Mouse (Mus musculus) forebrain, embryonic 14.5 days (tissue): ENCODE results near the gene Asphd2. TPM values are rescaled to one million over a fixed set of nuclear protein-coding genes. Genes with fewer than 3 reads are reported as not detected.

Source experiments
- ATAC-seq: fragments of 200-750 bp; cut with Nextera tagmentation; 2 replicates; pipeline ENCODE4 v1.8.0; 2017; ENCODE audit warnings: mild to moderate bottlenecking, moderate library complexity
- DNase-seq: peaks from one replicate; pipeline ENCODE4 v3.0.0-alpha.2; 2015; ENCODE audit warnings: low spot score
- H3K27ac ChIP-seq: fragments of 300-500 bp; sonication (generic); 2 replicates; pipeline ENCODE4 v1.5.1; 2014; ENCODE audit warnings: low read depth, mild to moderate bottlenecking, control low read depth, low read length, moderate library complexity
- H3K27me3 ChIP-seq: fragments of 300-500 bp; sonication (generic); replicated peaks from 2 replicates; pipeline ENCODE4 v1.6.1; 2014; ENCODE audit warnings: low read length, control low read depth, mixed read lengths; ENCODE audit not compliant: control insufficient read depth, insufficient read depth
- H3K36me3 ChIP-seq: fragments of 300-500 bp; sonication (generic); 2 replicates; pipeline ENCODE4 v1.6.1; 2014; ENCODE audit warnings: low read length, control low read depth; ENCODE audit not compliant: control insufficient read depth, insufficient read depth
- H3K4me1 ChIP-seq: fragments of 300-500 bp; sonication (generic); 2 replicates; pipeline ENCODE4 v1.6.1; 2014; ENCODE audit warnings: antibody characterized with exemption, low read length, control low read depth; ENCODE audit not compliant: control insufficient read depth, insufficient read depth
- H3K4me2 ChIP-seq: fragments of 300-500 bp; sonication (generic); 2 replicates; pipeline ENCODE4 v1.6.1; 2014; ENCODE audit warnings: mild to moderate bottlenecking, control low read depth, low read length
- H3K4me3 ChIP-seq: fragments of 300-500 bp; sonication (generic); 2 replicates; pipeline ENCODE4 v1.5.1; 2014; ENCODE audit warnings: low read depth, low read length, control low read depth
- H3K9ac ChIP-seq: fragments of 300-500 bp; sonication (generic); 2 replicates; pipeline ENCODE4 v1.6.1; 2014; ENCODE audit warnings: mild to moderate bottlenecking, low read length, control low read depth, moderate library complexity
- H3K9me3 ChIP-seq: fragments of 300-500 bp; sonication (generic); replicated peaks from 2 replicates; pipeline ENCODE4 v1.6.1; 2016; ENCODE audit warnings: low read length, control low read depth, mixed read lengths; ENCODE audit not compliant: control insufficient read depth
- WGBS: fragments of 180-500 bp; shearing (Covaris S2); extraction: QIAGEN DNeasy Blood & Tissue Kit; methylation state at CpG from one replicate; pipeline ENCODE4 v1.1.7; 2014; 5-methylcytosine and 5-hydroxymethylcytosine counted together
- polyA plus RNA-seq: library from polyadenylated mRNA; unstranded; fragments of >200 nt; fragmentation: Nextera tagmentation; extraction: Ambion mirVana; gene quantifications from 2 replicates; pipeline ENCODE4 v1.2.1, GENCODE M21; 2014

Asphd2 gene
- polyA plus RNA-seq, 1 experiment from 2014 or later, result 31.6 TPM

DNA sequence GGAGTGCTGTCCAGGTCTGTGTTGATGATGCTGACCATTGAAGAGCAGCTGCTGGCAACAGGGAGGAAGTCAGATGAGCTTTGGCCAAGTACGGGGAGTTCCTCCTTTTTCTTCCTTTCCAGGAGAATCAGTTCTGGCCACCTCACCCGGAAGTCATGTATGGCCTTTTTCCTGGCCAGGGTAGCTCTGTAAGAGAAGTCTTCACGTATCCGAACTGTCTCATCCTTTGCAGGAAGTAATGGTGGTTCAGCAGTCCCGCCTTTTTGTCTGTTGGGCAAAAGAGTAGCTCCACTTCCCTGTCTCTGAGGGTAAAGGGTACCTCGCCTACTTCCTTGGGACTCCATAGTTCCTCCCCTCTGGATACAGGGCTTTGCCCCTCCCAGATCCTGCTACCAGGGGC is 39.2 kb downstream of the Asphd2 start:
- WGBS, result 92% methylated on average over 6 of the region's 6 CpGs
- DNase-seq, result no peak
- Histone ChIP-seq H3K4me3 (no peak overlapping the region), H3K27me3 (no peaks in the 10 kb centered on the region), H3K9me3 (no peaks in the 10 kb centered on the region), H3K36me3 (peaks cover 63% of the 10 kb centered on the region), H3K9ac (no peak overlapping the region), H3K4me2 (no peak overlapping the region), H3K4me1 (no peaks in the 10 kb centered on the region), H3K27ac (no peak overlapping the region)
- ATAC-seq, result no peak

DNA sequence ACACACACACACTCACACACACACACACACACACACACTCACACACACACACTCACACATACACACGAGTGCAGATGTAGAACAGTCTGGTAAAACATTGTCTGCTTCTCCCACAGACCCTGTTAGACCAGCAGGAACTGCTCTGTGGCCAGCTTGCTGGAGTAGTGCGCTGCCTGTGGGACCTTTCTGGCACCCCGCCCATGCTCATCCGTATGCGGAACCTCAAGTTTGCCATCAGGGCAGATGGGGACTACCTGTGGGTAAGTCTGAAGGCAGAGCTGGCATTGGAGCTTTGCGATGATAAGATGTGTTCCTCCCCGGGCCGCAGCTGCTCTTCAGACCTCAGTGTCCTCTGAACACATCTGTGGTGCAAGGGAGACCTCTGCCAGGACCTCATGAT is 45.5 kb downstream of the Asphd2 start:
- H3K36me3 ChIP-seq, result peaks cover 61% of the 10 kb centered on the region
- WGBS, result 92% methylated on average over 8 of the region's 8 CpGs

DNA sequence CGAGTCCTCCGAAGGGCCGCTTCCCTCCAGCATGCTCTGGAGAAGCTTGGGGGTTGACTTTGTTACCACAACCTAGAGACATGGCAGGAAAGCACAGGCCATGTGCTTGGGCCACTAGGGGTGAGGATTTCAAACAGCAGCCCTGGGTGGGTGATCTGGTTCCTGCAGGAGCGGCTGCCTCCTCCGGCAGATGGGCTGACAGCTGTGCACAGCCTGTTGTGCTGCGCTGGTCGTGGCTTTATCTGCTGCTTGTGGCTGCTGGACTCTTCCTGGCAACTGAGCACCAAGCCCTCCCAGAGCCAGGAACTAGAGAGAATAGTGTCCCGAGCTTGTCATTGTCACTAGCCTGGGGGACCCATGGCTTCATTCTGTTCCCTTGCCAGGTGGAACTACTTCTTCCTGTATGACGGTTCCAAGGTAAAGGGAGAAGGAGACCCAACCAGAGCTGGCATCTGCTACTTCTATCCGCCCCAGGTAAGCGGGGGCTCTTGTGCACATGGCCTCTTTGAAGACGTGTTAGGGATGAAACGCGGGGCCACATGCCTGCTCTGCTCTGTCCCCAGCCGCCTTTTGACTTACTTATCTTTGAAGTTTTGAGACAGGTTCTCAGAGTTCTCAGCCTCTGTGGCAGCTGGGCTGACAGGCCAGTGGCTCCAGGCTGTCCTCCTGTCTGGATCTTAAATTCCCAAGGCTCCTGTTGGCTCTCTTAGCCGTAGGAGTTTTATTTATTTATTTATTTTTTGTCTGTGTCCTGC is 48.3 kb downstream of the Asphd2 start:
- ATAC-seq (no peak), DNase-seq (no peak)
- Histone ChIP-seq H3K27me3 (no peaks in the 10 kb centered on the region), H3K9ac (0 out of 2 replicates have a peak overlapping the region, but pooled peaks have one; percentile 17), H3K4me2 (no peak overlapping the region), H3K4me1 (peaks cover 10% of the 10 kb centered on the region), H3K4me3 (no peak overlapping the region), H3K9me3 (no peaks in the 10 kb centered on the region), H3K27ac (no peak overlapping the region), H3K36me3 (peaks cover 37% of the 10 kb centered on the region)
- 91% methylated on average over 16 of the region's 16 CpGs for WGBS

More for the DNA sequence above, 45.5 kb downstream of the Asphd2 start:
- H3K27ac ChIP-seq, result no peak overlapping the region
- no peaks in the 10 kb centered on the region for H3K9me3 ChIP-seq
- H3K4me1 ChIP-seq, result peaks cover 3% of the 10 kb centered on the region; the same call in 1 of the 2 replicates
- no peak overlapping the region for H3K4me2 ChIP-seq
- H3K9ac ChIP-seq, result no peak overlapping the region
- no peaks in the 10 kb centered on the region for H3K27me3 ChIP-seq
- ATAC-seq (no peak), DNase-seq (no peak)
- no peak overlapping the region for H3K4me3 ChIP-seq

- WGBS, result 76% methylated on average over 6 of the region's 6 CpGs
- Histone ChIP-seq H3K4me1 (peaks cover 10% of the 10 kb centered on the region), H3K9ac (no peak overlapping the region), H3K4me2 (peak overlapping the region; percentile 75; the same call in 1 of the 2 replicates), H3K9me3 (no peaks in the 10 kb centered on the region), H3K36me3 (peaks cover 28% of the 10 kb centered on the region), H3K4me3 (no peak overlapping the region), H3K27me3 (no peaks in the 10 kb centered on the region), H3K27ac (no peak overlapping the region)
- ATAC-seq (no peak), DNase-seq (no peak)
These were observed 50.3 kb downstream of the Asphd2 start for GRCm38 (mm10) chr5:112344092-112344960.

- ATAC-seq (peak; percentile 75), DNase-seq (no peak)
- Histone ChIP-seq H3K4me1 (peaks cover 10% of the 10 kb centered on the region), H3K36me3 (peaks cover 27% of the 10 kb centered on the region), H3K4me2 (peak overlapping the region; percentile 75), H3K27me3 (no peaks in the 10 kb centered on the region), H3K27ac (no peak overlapping the region), H3K9me3 (no peaks in the 10 kb centered on the region), H3K9ac (peak overlapping the region; percentile 84), H3K4me3 (peak overlapping the region; percentile 86)
- 0% methylated on average over 24 of the region's 24 CpGs for WGBS
These were observed 51.5 kb downstream of the Asphd2 start for GRCm38 (mm10) chr5:112343205-112343595.

DNA sequence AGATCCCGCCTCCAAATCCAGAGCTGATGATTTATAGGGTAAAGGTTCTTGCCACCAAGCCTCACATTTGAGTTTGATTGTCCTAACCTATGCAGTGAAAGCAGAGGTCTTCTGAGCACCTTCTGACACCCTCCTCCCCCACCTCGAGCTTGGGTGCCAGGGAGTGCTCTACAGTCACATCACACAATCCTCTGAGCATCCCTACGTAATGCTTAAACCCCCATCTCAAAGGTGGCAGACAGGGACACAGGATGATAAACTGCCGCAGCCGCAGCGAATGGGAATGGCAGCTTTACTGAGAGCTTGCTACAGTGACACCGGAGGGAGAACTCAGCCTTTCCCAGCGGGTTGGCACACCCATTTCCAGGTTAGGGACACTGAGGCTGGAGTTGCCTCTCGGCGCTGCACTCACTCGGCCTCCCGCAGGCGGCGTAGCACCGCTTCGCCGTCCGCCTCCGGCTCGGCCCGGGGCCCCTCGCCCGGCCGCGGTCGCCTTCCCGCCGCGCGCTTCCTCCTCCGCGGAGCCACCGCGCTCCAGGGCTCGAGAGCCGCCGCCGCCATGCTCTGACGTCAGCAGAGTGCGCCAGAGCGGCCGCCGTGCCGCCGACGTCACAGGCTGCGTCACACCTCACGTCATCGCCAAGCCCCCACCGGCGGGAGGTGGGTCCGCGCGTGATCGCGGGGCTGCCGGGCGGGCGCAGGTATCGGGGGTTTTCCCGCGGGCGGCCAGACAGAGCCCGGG is 52.0 kb downstream of the Asphd2 start, which contains the start of the genes Srrd and Hps4:
Gene Srrd, minus strand, starts transcription at position 578 of the 742 bp plus-strand sequence.
Gene Hps4, plus strand, starts transcription at position 621 of the 742 bp plus-strand sequence.
- DNase-seq (peak; percentile 85), ATAC-seq (peak; percentile 88)
- Histone ChIP-seq H3K4me3 (peak within 1 kb of the TSS; percentile 86), H3K4me1 (peaks cover 10% of the 10 kb centered on the region), H3K27me3 (no peaks in the 10 kb centered on the region), H3K4me2 (peak within 1 kb of the TSS; percentile 75), H3K9ac (peak within 1 kb of the TSS; percentile 84), H3K27ac (no peak within 1 kb of the TSS), H3K36me3 (peaks cover 28% of the 10 kb centered on the region), H3K9me3 (no peaks in the 10 kb centered on the region)
- WGBS, result 3% methylated on average over 37 of the region's 64 CpGs

DNA sequence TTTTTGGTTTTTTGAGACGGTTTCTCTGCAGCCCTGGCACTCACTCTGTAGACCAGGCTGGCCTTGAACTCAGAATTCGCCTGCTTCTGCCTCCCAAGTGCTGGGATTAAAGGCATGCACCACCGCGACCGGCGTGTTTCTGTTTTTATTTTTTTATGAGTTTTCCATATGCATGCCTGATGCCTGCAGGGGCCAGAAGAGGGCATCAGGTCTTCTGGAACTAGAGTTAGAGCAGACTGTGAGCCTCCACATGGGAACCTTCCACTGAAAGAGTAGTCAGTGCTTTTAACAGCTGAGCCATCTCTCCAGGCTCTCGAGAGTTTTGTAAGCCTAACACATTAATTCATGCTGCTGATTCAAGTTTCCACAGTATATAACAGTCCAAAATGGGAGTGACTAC is 55.5 kb downstream of the Asphd2 start:
- peak; percentile 8 for DNase-seq
- 75% methylated on average over 7 of the region's 7 CpGs for WGBS
- Histone ChIP-seq H3K4me1 (peaks cover 7% of the 10 kb centered on the region), H3K4me2 (no peak overlapping the region), H3K27ac (no peak overlapping the region), H3K27me3 (no peaks in the 10 kb centered on the region), H3K9me3 (no peaks in the 10 kb centered on the region), H3K4me3 (no peak overlapping the region), H3K9ac (no peak overlapping the region), H3K36me3 (peaks cover 57% of the 10 kb centered on the region)
- ATAC-seq, result no peak

- H3K36me3 ChIP-seq, result peaks cover 80% of the 10 kb centered on the region
- no peak for DNase-seq
- WGBS, result 94% methylated on average over 22 of the region's 22 CpGs
- no peak for ATAC-seq
- H3K27ac ChIP-seq, result no peak overlapping the region
- H3K9ac ChIP-seq, result no peak overlapping the region
- no peaks in the 10 kb centered on the region for H3K27me3 ChIP-seq
- H3K4me3 ChIP-seq, result no peak overlapping the region
- H3K4me1 ChIP-seq, result 0 out of 2 replicates have a peak, but pooled peaks cover 1% of the 10 kb centered on the region
- no peaks in the 10 kb centered on the region for H3K9me3 ChIP-seq
- no peak overlapping the region for H3K4me2 ChIP-seq
These were observed 57.7 kb downstream of the Asphd2 start for GRCm38 (mm10) chr5:112337004-112337403.
